Mouse (Mus musculus): ENCODE results near the gene Myl10. TPM values are rescaled to one million over a fixed set of nuclear protein-coding genes. Genes with fewer than 3 reads are reported as not detected.
"Not testable (repeated sequence)": the region's sequence is repeated elsewhere in the genome, so short reads cannot be mapped to it uniquely, and the experiment has no call there.

The Myl10 gene
- not detected in 2 replicates for total RNA-seq (2021)
- long read RNA-seq, experiment 1 = 0 reads
- long read RNA-seq, experiment 2 = 0 reads

GRCm38 (mm10) chr5:136692784-136693183, at the start of gene Myl10:
TSS of gene Myl10 (plus strand) at chr5:136693146.
- no peak for DNase-seq

GRCm38 (mm10) chr5:136646731-136647328, 46.1 kb upstream of the Myl10 start:
- DNase-seq = no peak

DNA sequence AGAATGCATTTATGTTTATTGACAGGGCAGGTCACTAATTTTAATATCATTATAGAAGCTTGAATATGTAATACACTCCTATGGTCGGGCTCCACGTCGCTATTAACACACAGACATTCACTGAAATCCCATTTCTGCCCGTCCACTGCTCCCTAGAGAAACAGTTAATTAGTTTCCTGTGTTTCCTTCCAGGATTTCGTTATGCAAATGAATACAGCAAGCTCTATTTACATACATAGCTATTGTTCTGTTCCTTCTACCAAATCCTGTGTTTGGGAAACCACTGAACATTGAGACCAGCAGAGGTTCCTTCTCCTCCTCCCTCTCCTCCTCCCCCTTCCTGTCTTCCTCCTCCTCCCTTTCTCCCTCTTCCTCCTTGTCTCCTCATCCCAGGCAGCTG, 43.9 kb upstream of the Myl10 start:
- no peak for DNase-seq

- no peak for DNase-seq
Measured at GRCm38 (mm10) chr5:136649655-136650054, 43.3 kb upstream of the Myl10 start.

DNA sequence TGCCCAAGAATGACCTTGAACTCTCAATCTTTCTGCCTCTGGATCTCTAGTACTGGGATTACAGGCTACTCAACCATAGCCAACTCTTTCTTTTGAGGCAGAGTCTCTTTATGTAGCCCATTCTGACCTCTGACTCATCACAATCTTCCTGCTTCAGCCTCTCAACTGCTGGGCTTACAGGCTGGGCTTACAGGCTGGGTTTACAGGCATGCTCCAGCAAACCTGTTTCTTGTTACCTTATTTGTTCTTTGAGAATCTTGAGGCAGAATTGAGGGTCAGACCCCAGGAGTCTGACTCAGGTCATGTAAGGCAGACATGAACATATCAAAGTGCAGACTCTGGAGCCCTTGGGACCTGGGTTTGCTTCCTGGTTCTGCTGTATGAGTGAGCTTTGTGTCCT, 38.5 kb upstream of the Myl10 start:
- DNase-seq = no peak

- DNase-seq = no peak
Measured at GRCm38 (mm10) chr5:136656830-136657395, 36.0 kb upstream of the Myl10 start.

- not testable (repeated sequence) for DNase-seq
Measured at GRCm38 (mm10) chr5:136660721-136661120, 32.2 kb upstream of the Myl10 start.

- DNase-seq = no peak
Measured at GRCm38 (mm10) chr5:136662281-136662680, 30.7 kb upstream of the Myl10 start.

GRCm38 (mm10) chr5:136662822-136663221, 30.1 kb upstream of the Myl10 start:
- DNase-seq = peak; percentile 77

DNA sequence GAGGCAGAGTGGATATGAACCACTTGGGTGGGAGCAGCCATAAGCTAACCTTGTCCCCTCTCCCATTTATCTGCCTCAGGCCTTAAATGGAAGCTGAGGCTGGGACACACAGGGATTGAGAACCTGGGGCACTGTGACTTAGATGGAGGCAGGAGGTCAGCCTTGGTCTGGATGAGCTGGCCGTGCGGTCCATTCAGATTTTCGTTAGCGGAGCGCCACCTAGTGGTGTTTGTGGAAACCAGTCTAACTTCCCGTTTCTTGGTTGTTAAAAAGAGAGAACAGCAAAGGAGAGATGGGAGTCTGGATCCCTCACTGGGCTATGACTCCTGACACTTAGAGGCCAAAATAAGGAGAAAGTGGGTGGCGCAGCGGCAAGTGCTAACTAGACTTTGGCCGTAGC, 28.4 kb upstream of the Myl10 start:
- peak; percentile 91 for DNase-seq

DNA sequence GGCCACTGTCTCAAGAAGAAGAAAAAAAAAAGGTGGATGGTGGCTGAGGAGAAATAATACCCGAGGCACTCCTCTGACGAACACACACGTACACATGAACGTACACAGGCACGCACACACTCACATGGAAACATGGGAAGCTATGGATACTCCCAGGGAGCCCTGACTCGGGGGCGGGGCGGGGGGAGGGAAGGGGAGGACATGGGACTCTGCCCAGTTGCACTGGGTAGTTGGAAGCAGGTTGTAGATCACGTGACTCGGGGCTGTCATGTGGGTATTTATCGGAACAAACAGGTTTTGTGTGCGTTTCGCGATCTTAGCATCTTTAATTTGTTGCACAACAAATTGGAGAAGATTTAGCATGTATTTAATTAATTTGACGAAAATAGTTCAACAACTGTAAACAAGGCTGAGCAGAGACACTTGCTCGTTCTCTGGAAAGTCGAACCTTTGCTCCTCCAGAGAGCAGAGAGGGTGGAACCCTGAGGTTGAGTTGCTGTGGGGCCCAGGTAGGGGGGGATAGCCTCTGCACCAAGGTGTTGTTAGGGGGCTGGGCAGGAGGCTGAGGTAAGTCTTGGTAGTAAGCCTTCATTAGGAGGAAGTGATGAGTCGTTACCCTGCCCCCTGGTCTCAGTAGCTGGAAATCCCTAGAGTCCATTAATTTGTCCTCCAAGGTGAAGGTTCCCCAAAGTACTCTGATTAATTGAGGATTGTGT, 16.5 kb upstream of the Myl10 start:
- no peak for DNase-seq

DNA sequence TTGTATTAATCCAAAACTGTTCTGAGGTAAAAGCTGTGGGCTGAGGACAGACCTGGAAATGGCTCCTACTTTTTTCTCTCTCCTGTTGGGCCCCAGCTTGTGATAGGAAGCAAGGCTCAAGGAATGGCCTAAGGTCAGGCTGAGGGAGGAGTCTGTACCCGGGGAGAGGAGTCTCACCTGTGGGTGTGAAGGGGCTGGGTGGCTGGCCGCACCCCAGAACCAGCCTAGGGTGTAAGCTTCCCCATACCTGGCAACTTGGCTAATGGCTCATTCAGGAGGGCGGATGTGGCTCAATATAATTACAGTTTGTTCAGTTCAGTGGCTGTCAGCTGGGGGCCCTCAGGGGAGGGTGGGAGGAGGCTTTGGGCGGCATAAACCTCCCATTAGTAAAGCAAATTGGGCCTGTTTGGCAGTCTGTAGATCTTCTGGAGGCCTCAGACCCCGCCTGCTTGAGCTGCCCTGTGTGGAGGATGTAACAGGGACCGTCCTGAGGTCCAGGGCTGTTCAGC, 14.1 kb upstream of the Myl10 start:
- DNase-seq = no peak

GRCm38 (mm10) chr5:136686349-136686748, 6.6 kb upstream of the Myl10 start:
- DNase-seq = no peak

GRCm38 (mm10) chr5:136687561-136687960, 5.4 kb upstream of the Myl10 start:
- DNase-seq = peak; percentile 27

GRCm38 (mm10) chr5:136688841-136689240, 4.1 kb upstream of the Myl10 start:
- DNase-seq = no peak

- DNase-seq = no peak
Measured at GRCm38 (mm10) chr5:136691170-136691569, 1.8 kb upstream of the Myl10 start.

- DNase-seq = no peak
Measured at GRCm38 (mm10) chr5:136693418-136693817, 472 bp downstream of the Myl10 start.

DNA sequence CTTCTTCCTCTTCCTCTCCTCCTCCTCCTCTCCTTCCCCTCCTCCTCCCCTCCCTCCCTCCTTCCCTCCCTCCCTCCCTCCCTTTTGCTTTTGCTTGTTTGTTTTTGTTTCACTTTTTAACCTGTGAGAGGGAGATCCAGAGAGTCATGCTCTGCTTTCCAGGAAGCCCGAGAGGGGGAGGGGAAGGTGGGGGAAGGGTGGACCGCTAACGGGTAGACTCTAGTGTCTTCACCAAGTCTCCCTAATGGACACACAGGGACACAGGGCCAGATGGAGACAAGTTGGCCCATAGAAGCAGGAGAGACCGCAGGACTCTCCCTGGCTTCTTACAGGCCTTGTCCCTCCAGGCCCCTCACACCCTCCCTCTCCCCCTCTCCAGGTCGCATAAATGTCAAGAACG, 2.0 kb downstream of the Myl10 start:
- no peak for DNase-seq

DNA sequence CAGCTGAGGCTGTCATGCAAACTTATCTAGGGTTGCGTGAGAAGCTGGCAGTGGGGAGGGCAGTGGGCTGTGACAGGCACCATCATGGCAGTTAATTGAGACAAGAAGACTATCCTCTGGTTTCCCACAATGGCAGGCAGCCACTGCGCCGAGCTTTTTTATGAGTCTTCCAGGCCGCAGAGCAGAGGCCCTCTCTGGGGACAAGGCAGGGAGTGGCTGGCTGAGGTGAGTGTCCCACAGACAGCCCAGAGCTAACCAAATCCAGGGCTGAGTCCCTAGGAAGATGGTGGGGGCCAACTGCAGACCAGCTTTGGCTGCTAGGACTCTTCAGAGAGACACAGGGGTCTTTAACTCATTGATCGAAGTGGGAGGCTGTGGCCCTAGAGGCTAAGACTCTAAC, 3.6 kb downstream of the Myl10 start:
- no peak for DNase-seq

- DNase-seq = no peak
Measured at GRCm38 (mm10) chr5:136697618-136698017, 4.7 kb downstream of the Myl10 start.

- DNase-seq = no peak
Measured at GRCm38 (mm10) chr5:136702159-136702725, 9.3 kb downstream of the Myl10 start.

GRCm38 (mm10) chr5:136703751-136704150, 10.8 kb downstream of the Myl10 start:
- DNase-seq = peak; percentile 85

DNA sequence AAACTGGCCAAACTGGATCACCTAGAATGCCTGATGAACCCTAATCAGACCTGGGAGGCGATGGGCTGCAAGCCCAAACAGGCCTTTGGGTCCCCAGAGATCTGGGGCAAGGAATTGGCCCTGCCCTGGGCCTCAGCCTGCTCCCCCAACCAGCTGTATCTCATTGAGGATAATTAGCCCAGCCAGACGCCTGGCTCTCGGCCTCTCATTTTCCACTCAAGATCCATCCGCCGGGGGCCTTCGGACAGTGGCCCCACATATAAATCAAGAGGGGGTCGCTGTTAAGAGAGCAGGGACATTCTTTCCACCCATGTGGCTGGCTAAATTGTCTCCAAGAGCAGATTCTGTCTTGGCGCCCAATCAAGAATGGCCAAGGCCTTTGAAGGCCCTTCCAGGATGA, 11.2 kb downstream of the Myl10 start:
- DNase-seq = no peak

Data from adrenal gland, postnatal 14 days (tissue).